Mouse (Mus musculus) kidney, adult 8-10 months (tissue): ENCODE results near the gene Tnxb.

Source experiments
- DNase-seq, 2 experiments: peaks; one replicate each; pipeline ENCODE4 v3.0.0; 2022

Tnxb gene

GRCm38 (mm10) chr17:34644608-34645007 lies 25.7 kb upstream of the Tnxb start, which contains the start of gene Fkbpl:
Gene Fkbpl, plus strand, starts transcription at chr17:34644764.
- DNase-seq = peak; percentile 98

GRCm38 (mm10) chr17:34645256-34645829 lies 25.0 kb upstream of the Tnxb start:
- DNase-seq = no peak

GRCm38 (mm10) chr17:34645831-34646511 lies 24.4 kb upstream of the Tnxb start:
- no peak for DNase-seq

GRCm38 (mm10) chr17:34646906-34647787 lies 23.2 kb upstream of the Tnxb start, which contains the start of gene Atf6b:
Gene Atf6b, plus strand, starts transcription at chr17:34647146.
- DNase-seq = peak; percentile 97 to 98

GRCm38 (mm10) chr17:34648141-34648890 lies 22.0 kb upstream of the Tnxb start:
- no peak for DNase-seq

- DNase-seq = no peak
These were observed 21.1 kb upstream of the Tnxb start for GRCm38 (mm10) chr17:34649106-34649864.

GRCm38 (mm10) chr17:34650781-34651180 lies 19.6 kb upstream of the Tnxb start:
- no peak for DNase-seq

- peak; percentile 56 to 66 for DNase-seq
These were observed 18.7 kb upstream of the Tnxb start for GRCm38 (mm10) chr17:34651507-34652221.

- DNase-seq = no peak
These were observed 17.8 kb upstream of the Tnxb start for GRCm38 (mm10) chr17:34652546-34652945.

GRCm38 (mm10) chr17:34652985-34653384 lies 17.4 kb upstream of the Tnxb start:
- DNase-seq = no peak

GRCm38 (mm10) chr17:34653746-34654285 lies 16.5 kb upstream of the Tnxb start:
- DNase-seq = peak in 1 of 2 experiments; percentile 55

GRCm38 (mm10) chr17:34654392-34654791 lies 15.9 kb upstream of the Tnxb start:
- no peak for DNase-seq

GRCm38 (mm10) chr17:34655160-34655559 lies 15.2 kb upstream of the Tnxb start:
- DNase-seq = peak; percentile 58 to 80

GRCm38 (mm10) chr17:34655581-34655991 lies 14.7 kb upstream of the Tnxb start:
- DNase-seq = peak; percentile 88 to 92

GRCm38 (mm10) chr17:34656666-34657065 lies 13.7 kb upstream of the Tnxb start:
- DNase-seq = no peak

- no peak for DNase-seq
These were observed 13.1 kb upstream of the Tnxb start for GRCm38 (mm10) chr17:34657271-34657670.

- no peak for DNase-seq
These were observed 12.2 kb upstream of the Tnxb start for GRCm38 (mm10) chr17:34658145-34658544.

GRCm38 (mm10) chr17:34658591-34658990 lies 11.7 kb upstream of the Tnxb start:
- no peak for DNase-seq

GRCm38 (mm10) chr17:34659181-34659896 lies 11.0 kb upstream of the Tnxb start:
- peak in 1 of 2 experiments; percentile 48 for DNase-seq

- no peak for DNase-seq
These were observed 10.5 kb upstream of the Tnxb start for GRCm38 (mm10) chr17:34659897-34660214.
